Mouse (Mus musculus) neural tube, embryonic 10.5 days (tissue): Measurements from ENCODE around the gene Spata17.
A peak's percentile ranks its signal among the peaks of the same experiment; 100 is the strongest.

Experiments
- DNase-seq: peaks from one replicate; pipeline ENCODE4 v3.0.0-alpha.2; 2017; ENCODE audit warnings: low spot score; ENCODE audit errors: extremely low spot score

Spata17 gene

DNA sequence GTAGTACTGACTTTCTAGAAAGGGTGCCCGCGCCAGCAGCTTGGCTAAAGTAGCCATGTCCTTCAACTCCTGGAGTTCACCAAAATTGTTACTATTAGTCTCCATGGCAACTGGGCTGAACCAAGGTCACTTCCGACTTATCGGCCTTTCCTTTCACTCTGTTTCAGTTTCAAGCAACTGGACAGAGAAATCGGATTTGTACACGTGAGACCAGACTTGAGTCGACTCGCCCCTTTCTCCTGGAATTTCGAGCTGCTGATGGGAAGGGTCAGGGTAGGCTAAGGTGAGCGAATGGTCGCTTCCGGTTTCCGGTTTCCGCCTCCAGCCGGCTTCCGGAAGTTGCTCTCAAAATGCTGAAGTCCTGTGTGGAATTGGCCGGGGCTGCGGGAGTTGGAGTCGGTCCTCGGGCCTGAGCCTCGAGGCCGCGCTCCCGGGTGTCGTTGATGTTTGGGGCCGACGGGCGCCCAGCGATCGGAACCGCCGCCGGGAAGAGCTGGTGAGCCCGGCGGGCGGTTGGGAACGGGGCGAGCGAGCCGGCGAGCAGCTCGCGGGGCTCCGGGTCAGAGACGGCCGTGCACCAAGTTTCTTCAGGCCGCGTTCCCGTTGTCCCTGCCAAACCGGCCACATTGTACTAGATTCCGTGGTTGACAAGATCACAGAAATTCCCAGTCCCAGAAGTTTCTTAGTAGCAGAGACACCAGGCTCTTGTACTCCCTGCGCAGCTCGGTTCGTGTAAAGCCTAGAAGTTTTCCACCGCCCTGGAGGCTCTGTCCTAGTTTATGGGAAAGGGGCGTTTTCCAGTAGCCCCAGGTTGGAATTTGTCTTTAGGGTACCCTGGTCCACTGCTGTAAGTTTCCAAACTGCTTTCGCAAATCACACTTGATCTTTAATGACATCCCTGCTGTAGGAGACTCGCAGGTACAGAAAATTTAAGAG lies at the start of gene Spata17, which contains the start of gene Gpatch2:
TSS of gene Spata17 (minus strand) at position 285 of the 936 bp plus-strand sequence.
TSS of gene Gpatch2 (plus strand) at position 328 of the 936 bp plus-strand sequence.
- DNase-seq: peak; percentile 90

- no peak for DNase-seq
Observed at GRCm38 (mm10) chr1:187258756-187259155, 43.5 kb upstream of the Spata17 start.

DNA sequence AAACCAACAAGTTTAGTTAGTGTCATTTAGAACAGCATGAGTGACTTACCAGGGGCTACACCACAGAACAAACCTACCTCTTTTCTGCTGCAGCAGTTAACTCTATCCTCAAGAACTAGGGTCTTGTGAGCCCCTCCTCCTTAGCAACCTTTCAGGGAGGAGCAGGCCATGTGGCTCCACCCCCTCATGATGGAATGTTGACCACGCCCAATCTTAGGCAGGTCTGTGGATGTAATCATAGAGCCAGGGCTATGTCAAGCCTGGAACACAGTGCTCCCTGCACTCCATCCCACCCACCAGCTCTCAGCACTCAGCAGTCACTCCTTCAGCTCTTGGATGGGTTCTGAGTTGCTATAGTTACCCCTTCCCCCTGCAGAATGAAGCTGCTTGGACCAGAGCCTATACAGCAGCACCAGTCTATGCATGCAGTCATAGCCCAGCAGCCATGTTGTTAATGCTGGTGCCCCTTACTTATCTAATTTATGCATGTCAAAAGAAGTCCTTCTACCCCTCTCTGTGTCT lies 35.5 kb upstream of the Spata17 start:
- DNase-seq: no peak

DNA sequence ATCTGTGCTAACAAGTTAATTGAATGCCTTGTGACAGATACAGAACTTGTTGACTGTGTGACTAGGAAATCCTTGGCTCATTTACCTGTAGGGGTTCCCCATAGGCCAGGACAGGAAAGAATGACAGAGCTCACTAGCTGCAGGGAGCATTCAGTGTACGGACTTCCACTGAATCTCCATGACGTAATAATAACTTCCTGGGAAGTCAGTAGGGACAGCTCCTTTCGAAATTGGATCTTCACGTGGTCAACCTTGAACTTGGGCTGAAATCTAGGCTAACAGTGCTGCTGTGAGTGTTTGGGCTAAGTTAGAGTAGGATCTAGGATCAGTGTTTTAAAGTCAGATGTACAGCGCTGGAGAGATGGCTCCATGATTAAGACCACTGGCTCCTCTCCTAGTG lies 29.5 kb upstream of the Spata17 start:
- DNase-seq: no peak

GRCm38 (mm10) chr1:187241329-187241728 lies 26.1 kb upstream of the Spata17 start:
- no peak for DNase-seq

DNA sequence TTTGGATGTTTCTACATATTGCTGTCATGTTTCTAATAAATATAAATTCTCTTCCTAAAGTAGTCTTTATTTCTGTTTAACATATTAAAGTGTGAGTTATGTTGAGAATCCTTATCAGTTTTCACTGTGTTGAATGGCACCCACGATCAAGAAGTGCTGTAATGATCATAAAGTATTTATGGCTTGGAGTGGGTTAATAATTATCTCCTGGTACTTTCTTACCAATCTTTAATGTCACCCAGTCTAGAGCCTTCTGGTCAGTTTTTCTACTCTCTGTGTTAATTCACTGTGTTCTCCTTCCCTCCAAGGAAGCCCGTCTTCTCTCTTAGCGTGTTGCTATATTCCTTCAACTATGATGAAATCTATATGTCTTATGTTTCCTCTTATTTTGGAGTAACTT lies 25.0 kb upstream of the Spata17 start:
- no peak for DNase-seq

DNA sequence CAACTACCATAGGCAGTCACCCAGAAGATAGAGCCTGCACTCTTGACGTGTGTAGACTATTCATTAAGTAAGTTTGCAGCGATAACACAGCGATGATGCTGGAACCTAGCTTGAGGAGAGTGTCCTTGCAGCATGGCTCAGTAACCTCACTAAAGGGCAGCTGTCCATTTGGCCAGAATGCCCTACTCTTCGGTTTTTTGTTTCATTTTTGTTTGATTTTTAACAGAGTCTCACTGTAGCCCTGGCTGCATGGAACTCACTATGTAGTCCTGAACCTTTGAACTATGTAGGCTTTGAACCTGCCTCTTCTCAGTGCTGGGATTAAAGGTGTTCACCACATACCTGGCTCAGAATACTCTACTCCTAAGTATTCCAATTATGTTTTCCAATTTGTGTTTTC lies 22.8 kb upstream of the Spata17 start:
- DNase-seq: no peak

- peak; percentile 23 for DNase-seq
Observed at GRCm38 (mm10) chr1:187236296-187236695, 21.0 kb upstream of the Spata17 start.

GRCm38 (mm10) chr1:187235161-187235560 lies 19.9 kb upstream of the Spata17 start:
- no peak for DNase-seq

DNA sequence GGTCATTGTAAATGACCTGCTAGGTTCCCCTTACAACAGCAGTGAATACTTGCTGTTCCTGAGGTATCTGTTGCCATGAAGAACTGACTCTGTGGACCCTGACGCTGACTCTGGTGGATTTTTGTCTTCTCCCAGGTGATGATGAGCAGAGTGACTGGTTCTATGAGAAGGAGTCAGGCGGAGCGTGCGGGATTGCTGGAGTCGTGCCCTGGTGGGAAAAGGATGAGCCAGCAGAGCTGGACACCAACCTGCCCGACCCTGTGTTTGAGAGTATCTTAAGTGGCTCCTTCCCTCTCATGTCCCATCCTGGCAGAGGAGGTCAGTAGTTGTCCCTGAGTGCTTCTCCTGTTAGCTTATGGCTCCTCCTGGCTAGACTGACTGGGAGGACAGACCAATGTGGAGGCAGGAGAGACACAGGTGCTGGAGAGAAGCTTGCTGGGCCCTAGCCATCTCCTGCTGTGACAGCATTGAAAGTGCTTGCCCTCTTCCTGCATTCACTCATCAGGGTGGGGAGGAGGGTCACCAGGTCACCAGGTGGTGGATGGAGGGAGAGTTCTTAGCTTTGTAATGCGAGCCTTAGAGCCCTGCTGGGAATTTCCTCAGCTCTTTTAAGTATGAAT lies 17.8 kb upstream of the Spata17 start:
- peak; percentile 32 for DNase-seq

DNA sequence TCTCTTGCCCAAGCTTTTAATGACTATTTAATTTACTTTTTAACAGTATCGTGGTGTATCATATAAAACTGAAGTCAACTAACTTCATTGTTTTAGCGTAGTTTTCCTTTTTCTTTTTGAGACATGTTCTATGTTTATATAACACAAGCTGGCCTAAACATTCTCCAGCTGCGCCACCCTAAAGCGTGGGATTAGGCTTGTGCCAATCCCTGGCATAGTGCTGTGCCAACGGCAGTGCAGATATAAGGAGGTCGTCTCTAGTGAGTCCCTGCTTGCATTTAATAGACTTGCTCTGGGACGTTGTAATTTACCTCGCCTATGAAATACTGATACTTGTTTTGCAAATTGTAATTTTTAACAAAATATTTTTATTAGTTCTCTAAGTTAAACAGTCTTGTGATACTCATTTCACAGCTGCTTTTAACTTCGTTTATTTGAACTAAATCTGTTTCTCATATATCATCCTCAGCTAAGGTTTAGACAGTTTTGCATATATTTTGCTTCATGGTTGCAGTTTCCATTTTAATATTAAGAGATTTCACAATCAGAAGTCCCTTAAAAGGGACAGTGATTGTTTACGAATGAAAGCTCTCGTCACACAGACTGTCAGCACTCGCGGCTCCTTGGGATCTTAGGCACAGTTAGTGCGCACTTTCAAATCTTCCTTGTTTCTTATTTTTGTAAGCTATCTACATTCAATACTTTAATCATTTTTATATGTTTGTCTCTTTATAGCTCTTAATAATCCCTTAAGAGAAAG lies 17.1 kb upstream of the Spata17 start:
- no peak for DNase-seq

DNA sequence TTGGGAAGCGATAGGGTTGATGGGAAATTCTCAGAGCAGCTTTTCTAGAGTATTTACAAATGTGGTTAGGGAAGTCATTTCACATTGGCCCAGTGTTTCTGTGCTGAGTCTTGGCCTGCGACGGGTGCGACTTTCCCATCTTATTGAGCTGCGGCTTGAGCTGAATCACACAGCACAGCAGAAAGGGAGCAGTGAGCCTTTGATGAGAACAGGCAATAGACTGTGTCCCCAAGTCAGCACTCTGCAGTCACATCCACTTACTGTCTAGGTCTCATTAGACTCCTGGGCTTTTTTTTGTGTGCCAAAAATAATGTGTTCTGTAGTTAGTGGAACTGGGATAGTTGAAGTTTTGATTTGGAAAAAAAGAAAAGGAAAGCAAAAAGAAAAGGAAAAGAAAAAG lies 15.0 kb upstream of the Spata17 start:
- no peak for DNase-seq

GRCm38 (mm10) chr1:187228414-187229146 lies 13.3 kb upstream of the Spata17 start:
- DNase-seq: no peak

GRCm38 (mm10) chr1:187226328-187227025 lies 11.2 kb upstream of the Spata17 start:
- DNase-seq: no peak

DNA sequence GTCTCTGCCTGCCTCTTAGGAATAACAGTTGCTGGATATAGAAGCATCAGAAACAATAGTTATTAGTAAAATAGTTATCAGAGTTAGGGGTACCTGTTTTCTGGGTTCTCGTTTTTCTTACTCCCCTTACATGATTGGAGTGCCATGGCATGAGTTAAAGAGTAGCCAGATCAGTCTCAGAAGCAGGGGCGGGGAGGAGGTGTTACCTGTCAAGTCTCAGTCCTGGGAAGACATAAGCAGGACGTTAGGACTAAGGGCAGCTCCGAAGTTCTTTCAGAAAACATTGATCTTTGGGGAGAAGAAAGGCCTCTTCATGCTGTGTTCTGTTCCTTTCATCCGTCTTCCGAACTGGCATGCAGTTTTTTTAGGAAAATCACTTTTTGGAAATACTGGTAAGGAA lies 5.5 kb upstream of the Spata17 start:
- DNase-seq: no peak

DNA sequence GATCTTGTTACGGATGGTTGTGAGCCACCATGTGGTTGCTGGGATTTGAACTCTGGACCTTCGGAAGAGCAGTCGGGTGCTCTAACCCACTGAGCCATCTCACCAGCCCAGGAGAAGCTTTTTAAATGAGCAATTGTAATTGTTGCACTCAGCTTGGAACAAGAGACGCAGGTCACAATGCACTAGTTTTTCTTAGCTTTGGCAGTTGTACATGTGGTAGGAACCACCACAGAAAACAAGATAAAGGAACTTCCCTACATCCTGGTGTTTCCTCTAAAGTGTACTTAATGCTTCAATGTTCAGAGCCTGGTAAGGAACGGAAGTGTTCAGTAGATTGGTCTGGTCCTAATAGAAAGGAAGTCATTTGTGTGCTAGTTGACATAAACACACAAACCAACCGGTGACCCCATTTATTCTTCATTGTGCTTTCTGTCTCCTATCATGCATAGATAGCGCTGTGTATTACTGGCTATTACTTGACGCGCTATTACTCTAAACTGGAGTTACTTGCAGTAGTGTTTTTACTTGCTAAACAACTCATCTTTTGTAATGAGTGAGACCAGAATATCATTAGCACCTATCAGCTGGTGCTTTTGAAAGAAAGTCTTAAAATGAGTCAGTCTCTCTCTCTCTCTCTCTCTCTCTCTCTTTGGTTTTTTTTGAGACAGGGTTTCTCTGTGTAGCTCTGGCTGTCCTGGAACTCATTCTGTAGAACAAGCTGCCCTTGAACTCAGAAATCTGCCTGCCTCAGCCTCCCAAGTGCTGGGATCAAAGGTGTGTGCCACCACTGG lies 1.6 kb upstream of the Spata17 start:
- DNase-seq: no peak

- DNase-seq: no peak
Observed at GRCm38 (mm10) chr1:187210736-187211135, 4.5 kb downstream of the Spata17 start.

DNA sequence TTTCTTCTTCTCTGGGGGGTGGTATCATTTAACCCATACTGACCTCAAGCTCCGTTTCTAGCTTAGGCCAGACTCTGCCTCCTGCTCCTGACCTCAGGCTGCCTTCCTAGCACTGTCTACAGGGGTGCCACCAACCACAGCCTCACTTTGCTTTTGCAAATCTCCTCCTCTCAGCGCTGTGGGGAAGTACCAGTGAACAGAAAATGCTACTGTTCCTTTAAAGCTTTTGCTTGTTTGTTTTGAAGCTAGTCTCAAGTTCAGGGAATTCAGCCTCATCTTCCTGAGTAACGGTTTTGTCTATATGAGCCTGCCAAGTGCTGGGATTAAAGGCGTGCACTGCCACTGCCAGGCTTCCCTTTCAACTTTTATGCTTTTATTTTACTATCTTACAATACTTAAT lies 5.8 kb downstream of the Spata17 start:
- DNase-seq: no peak

DNA sequence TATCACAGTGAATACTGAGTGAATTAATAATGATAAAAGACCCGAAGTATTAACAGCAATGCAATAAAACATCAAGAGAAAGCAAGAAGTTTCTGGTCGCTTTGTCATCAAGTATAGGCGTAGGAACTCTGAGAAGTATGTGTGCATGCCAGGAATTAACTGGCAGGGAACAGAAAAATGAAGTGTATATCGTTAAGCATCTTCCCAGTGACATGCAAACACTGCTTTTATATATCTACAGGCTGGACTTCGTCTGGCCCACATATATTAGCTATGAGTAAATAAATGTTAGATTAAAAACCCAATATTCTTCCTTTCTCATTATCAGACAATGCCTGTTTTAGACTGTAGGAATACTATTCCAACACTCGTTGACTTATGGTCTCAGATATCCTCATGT lies 9.8 kb downstream of the Spata17 start:
- no peak for DNase-seq

DNA sequence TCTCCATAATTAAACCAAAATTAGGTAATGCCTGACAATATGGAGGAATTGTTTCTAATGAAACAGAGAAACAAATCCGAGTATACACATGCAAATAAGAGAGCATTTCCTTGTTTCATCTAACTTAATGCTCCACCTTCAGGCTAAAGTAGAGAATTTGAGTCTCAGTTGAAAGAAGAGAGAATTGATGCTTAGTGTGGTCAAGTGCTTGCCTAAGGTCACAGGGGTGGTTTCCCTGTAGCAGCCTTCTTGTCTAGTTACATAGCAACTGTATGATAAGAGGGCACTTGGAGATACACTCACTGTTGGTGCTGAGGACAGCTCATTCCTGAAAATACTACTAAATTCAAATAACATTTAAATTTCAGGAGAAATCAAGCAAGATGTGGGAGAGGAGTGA lies 36.7 kb downstream of the Spata17 start:
- no peak for DNase-seq
